Mouse (Mus musculus) hindbrain, embryonic 15.5 days (tissue): Measurements from ENCODE around the gene Ttll3. TPM values are rescaled to one million over a fixed set of nuclear protein-coding genes. Genes with fewer than 3 reads are reported as not detected.
A peak's percentile ranks its signal among the peaks of the same experiment; 100 is the strongest.

Experiments
- ATAC-seq: fragments of 200-750 bp; cut with Nextera tagmentation; 2 replicates; pipeline ENCODE4 v1.8.0; 2017; ENCODE audit warnings: low read depth, moderate number of reproducible peaks, moderate TSS enrichment; ENCODE audit not compliant: low FRiP score
- H3K27ac ChIP-seq: fragments of 300-500 bp; sonication (generic); replicated peaks from 2 replicates; pipeline ENCODE4 v1.5.1; 2015; ENCODE audit warnings: mild to moderate bottlenecking, inconsistent platforms
- H3K27me3 ChIP-seq: fragments of 300-500 bp; sonication (generic); 2 replicates; pipeline ENCODE4 v1.6.1; 2015; ENCODE audit warnings: control low read depth, inconsistent platforms
- H3K36me3 ChIP-seq: fragments of 300-500 bp; sonication (generic); 2 replicates; pipeline ENCODE4 v1.6.1; 2015; ENCODE audit warnings: control low read depth, inconsistent platforms
- H3K4me1 ChIP-seq: fragments of 300-500 bp; sonication (generic); replicated peaks from 2 replicates; pipeline ENCODE4 v1.6.1; 2015; ENCODE audit warnings: control low read depth, inconsistent platforms
- H3K4me2 ChIP-seq: fragments of 300-500 bp; sonication (generic); 2 replicates; pipeline ENCODE4 v1.6.1; 2015; ENCODE audit warnings: moderate library complexity, mild to moderate bottlenecking, inconsistent platforms
- H3K4me3 ChIP-seq: fragments of 300-500 bp; sonication (generic); 2 replicates; pipeline ENCODE4 v1.5.1; 2015; ENCODE audit warnings: mild to moderate bottlenecking, inconsistent platforms
- H3K9ac ChIP-seq: fragments of 300-500 bp; sonication (generic); 2 replicates; pipeline ENCODE4 v1.6.1; 2015; ENCODE audit warnings: inconsistent platforms
- H3K9me3 ChIP-seq: fragments of 300-500 bp; sonication (generic); 2 replicates; pipeline ENCODE4 v1.6.1; 2016; ENCODE audit warnings: control low read depth, inconsistent platforms
- WGBS: fragments of 180-500 bp; shearing (Covaris S2); methylation state at CpG from one replicate; pipeline ENCODE4 v1.1.7; 2015; 5-methylcytosine and 5-hydroxymethylcytosine counted together
- polyA plus RNA-seq: library from polyadenylated mRNA; unstranded; fragments of >200 nt; fragmentation: Nextera tagmentation; extraction: Ambion mirVana; gene quantifications from 2 replicates; pipeline ENCODE4 v1.2.1, GENCODE M21; 2015

Ttll3 gene
- polyA plus RNA-seq, 1 experiment from 2014 or later: 11.3 TPM

DNA sequence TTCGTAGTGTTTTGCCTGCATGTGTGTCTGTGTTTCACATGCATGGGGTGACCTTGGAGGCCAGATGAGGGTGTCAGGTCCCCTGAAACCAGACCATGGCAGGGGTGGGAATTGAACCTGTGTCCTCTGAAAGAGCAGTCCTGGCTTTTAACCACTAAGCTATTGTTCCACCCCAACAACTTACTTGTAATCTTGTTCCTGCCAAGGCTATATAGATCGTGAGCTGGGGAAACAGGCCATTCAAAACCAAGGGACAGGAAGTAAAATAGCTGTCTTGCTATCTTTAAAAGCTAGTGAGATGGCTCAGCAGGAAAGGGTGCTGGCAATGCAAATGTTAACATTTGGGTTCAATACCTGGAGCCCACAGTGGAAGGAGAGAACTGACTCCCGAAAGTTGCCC lies 40.9 kb downstream of the Ttll3 start:
- Histone ChIP-seq H3K27ac (no peak overlapping the region), H3K4me1 (no peaks in the 10 kb centered on the region), H3K9me3 (no peaks in the 10 kb centered on the region), H3K27me3 (no peaks in the 10 kb centered on the region), H3K4me3 (no peak overlapping the region), H3K4me2 (no peak overlapping the region), H3K36me3 (no peaks in the 10 kb centered on the region), H3K9ac (no peak overlapping the region)
- WGBS: 76% methylated on average over 3 of the region's 3 CpGs
- ATAC-seq: no peak

DNA sequence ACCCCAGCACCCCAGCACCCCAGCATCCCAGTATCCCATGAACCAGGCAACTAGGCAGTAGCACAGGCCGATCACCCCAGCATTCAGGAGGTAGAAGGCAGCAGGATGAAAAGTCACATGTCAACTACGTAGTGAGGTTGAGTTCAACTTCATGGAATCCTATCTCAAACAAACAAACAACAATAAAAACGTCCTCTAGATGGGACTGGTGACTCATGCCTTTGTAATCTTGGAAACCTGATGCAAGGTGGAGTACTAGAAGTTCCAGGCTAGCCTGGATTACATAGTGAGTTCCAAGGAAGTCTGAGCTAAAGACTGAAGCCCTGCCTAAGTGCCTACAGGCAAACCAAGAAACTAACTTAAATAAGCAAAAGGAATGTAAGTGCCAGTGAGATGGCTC lies 41.8 kb downstream of the Ttll3 start:
- 63% methylated on average over 3 of the region's 3 CpGs for WGBS
- Histone ChIP-seq H3K4me1 (no peaks in the 10 kb centered on the region), H3K4me3 (no peak overlapping the region), H3K27me3 (no peaks in the 10 kb centered on the region), H3K9me3 (no peaks in the 10 kb centered on the region), H3K27ac (no peak overlapping the region), H3K36me3 (no peaks in the 10 kb centered on the region), H3K4me2 (no peak overlapping the region), H3K9ac (no peak overlapping the region)
- no peak for ATAC-seq

DNA sequence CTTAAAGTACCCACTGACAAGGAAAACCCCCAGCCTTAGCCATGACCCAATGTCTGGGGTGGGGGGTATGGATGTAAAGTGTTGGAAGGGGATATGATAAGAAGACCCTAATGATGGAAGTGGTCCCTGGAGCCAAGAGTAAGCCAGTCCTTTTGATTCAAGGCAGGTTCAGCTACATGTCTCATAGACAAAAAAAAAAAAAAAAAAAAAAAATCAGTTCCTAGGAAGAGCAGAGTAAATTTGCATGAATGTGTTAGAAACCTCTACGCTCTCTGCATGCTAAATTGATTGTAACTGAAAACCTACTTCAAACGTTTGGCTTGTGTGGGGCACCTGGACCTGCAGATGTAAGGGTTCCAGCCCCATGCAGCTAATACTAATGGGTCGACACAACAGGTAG lies 42.7 kb downstream of the Ttll3 start:
- Histone ChIP-seq H3K4me1 (no peaks in the 10 kb centered on the region), H3K27ac (no peak overlapping the region), H3K36me3 (no peaks in the 10 kb centered on the region), H3K27me3 (no peaks in the 10 kb centered on the region), H3K9me3 (no peaks in the 10 kb centered on the region), H3K4me2 (no peak overlapping the region), H3K4me3 (no peak overlapping the region), H3K9ac (no peak overlapping the region)
- no peak for ATAC-seq
- WGBS: 68% methylated on average over 3 of the region's 3 CpGs

DNA sequence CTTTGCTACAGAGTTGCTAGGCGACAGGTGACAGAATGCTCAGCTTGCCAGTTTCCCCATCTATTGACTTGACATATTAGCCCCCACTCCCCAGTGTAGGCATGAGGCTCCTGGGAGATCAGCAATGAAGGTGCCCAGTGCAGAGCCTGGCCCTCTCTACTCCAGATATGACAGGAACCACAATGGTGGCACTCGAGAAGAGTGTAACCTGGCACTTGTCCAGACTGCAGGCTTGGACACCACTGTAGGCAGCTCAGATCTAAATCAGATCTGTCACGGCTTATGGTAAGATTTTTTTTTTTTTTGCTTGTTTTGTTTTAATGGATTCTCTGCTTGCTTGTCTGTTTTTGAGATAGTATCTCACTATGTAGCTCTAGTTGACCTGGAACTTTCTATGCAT lies 44.6 kb downstream of the Ttll3 start:
- ATAC-seq: no peak
- 75% methylated on average over 3 of the region's 3 CpGs for WGBS
- Histone ChIP-seq H3K9ac (no peak overlapping the region), H3K9me3 (no peaks in the 10 kb centered on the region), H3K4me2 (no peak overlapping the region), H3K4me1 (no peaks in the 10 kb centered on the region), H3K27ac (no peak overlapping the region), H3K27me3 (no peaks in the 10 kb centered on the region), H3K36me3 (no peaks in the 10 kb centered on the region), H3K4me3 (no peak overlapping the region)

DNA sequence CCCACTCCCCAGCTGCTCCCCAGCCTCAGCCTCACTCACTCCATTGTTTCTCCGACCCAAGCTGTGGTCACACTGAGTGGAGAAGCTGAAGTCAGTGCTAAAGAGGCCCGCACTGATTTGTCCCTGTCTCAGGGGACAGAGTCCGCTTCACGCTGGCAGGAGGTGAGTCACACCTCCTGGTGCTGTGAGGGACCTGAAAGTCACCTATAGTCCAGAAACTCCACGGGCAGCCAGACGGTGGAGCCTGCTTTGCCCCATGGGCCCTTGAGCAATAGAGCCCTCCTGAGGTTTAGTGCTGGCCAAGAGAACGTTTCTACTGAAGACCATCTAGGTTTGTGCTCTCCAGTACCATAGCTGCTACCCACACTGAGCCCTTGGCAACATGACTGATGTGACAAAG lies 45.6 kb downstream of the Ttll3 start:
- Histone ChIP-seq H3K36me3 (no peaks in the 10 kb centered on the region), H3K4me2 (no peak overlapping the region), H3K4me1 (no peaks in the 10 kb centered on the region), H3K4me3 (no peak overlapping the region), H3K27me3 (no peaks in the 10 kb centered on the region), H3K27ac (no peak overlapping the region), H3K9ac (no peak overlapping the region), H3K9me3 (no peaks in the 10 kb centered on the region)
- 77% methylated on average over 7 of the region's 7 CpGs for WGBS
- no peak for ATAC-seq

DNA sequence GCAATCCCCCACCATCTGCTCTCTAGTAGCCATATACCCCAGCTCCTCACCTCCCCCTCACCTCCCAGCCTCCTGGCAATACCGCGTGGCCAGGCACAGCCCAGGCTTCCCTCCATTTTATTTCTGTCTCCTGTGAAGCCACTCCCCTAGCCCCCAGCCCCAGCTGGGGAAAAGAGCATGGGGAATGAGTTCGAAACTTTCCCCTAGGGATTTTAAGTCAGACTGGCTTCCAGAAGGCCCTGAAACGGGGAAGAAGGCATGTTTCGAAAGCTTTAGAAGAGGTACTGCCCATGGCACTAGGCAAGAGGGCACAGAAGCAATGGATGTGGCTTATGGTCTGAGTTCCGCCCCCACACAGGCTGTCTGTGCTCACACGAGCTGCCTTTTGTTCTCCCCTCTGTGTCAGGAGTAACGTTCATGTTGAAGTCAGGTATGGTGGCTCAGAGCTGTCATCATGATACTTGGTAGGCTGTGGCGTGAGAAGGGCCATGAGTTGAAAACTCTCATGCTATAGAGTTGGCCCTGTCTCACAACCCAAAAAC lies 46.7 kb downstream of the Ttll3 start, which contains the start of gene Cidec:
Gene Cidec (minus strand): TSS at position 97 of the 542 bp plus-strand sequence.
- no peak for ATAC-seq
- H3K27ac ChIP-seq: no peak within 1 kb of the TSS
- WGBS: 77% methylated on average over 9 of the region's 9 CpGs
- no peak within 1 kb of the TSS for H3K4me2 ChIP-seq
- H3K36me3 ChIP-seq: no peaks in the 10 kb centered on the region
- H3K9ac ChIP-seq: no peak within 1 kb of the TSS
- H3K27me3 ChIP-seq: no peaks in the 10 kb centered on the region
- H3K4me3 ChIP-seq: no peak within 1 kb of the TSS
- no peaks in the 10 kb centered on the region for H3K9me3 ChIP-seq
- no peaks in the 10 kb centered on the region for H3K4me1 ChIP-seq

DNA sequence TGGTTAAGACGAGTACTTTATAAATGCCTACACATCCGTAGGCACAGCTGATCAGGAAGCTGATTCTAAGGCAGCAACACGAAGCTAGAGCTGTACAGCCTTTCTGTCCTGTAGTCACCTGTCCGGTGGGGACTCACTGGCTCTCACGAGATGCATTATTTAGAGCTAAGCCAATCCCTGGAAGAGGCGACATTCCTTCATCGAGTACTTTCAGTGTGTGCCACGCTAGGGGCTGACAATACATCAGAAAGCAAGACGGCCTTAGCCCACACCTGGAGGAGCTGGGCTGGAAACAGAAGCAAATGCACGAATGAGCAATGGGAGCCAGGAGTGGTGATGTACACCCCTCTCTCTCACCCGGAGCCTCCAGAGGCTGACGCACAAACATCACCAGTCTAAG lies 48.1 kb downstream of the Ttll3 start:
- WGBS: 76% methylated on average over 12 of the region's 12 CpGs
- Histone ChIP-seq H3K4me3 (no peak overlapping the region), H3K27ac (no peak overlapping the region), H3K4me2 (no peak overlapping the region), H3K9ac (no peak overlapping the region), H3K9me3 (no peaks in the 10 kb centered on the region), H3K27me3 (no peaks in the 10 kb centered on the region), H3K36me3 (no peaks in the 10 kb centered on the region), H3K4me1 (0 out of 2 replicates have a peak, but pooled peaks cover 4% of the 10 kb centered on the region)
- ATAC-seq: no peak

DNA sequence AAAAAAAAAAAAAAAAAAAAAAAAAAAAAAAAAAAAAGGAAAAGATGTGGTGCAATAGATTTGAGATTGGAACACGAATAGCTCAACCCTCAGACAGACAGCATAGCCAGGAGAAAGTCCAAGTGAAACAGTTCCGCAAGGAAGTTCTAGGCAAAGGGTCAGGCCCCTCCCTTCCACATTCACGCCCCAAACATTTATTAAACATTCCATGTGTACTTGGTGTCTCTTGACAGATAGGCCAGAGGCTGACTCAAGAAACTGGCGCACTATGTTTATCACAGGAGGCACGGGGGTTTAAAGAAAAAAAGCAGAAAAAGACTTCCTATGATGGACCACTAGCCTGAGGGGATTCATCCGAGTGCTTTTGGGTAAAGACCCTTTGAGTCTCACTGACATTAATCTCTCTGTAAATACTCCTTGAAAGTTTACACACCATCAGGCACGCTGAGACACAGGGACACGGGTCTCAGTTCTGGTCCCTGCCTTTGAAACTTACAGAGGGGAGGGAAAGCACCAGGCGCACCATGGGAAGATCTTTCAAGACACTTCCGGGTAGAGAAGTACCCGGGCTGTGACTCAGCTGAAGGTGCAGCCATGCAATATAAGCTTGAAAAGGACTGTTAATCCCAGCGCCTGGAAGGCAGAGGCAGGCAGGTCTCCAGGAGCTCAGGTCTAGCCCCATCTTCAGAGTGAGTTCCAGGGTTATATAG lies 49.8 kb downstream of the Ttll3 start:
- H3K36me3 ChIP-seq: no peaks in the 10 kb centered on the region
- no peak overlapping the region for H3K9ac ChIP-seq
- no peak overlapping the region for H3K27ac ChIP-seq
- WGBS: 70% methylated on average over 12 of the region's 12 CpGs
- H3K4me3 ChIP-seq: no peak overlapping the region
- H3K4me2 ChIP-seq: no peak overlapping the region
- H3K9me3 ChIP-seq: no peaks in the 10 kb centered on the region
- H3K4me1 ChIP-seq: peaks cover 13% of the 10 kb centered on the region
- ATAC-seq: no peak
- H3K27me3 ChIP-seq: no peaks in the 10 kb centered on the region

DNA sequence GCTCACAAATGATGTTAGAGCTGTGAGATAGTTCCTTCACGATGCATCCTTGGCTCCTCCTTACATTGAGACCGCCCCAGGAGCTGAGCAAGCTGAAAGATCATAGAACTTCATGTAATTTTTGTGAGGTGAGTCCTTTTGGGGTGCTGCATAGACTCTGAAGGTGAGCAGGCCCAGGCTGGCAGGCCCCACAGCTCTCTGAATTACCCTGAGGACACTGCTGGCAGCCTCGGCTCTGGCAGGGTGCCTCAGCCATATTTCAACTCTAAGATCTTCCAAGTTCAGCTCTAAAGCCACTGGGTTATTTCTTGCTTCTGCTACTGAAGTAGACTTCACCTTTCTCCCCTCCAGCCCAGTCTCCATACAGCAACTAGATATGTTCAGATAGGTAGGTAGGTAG lies 51.6 kb downstream of the Ttll3 start:
- no peak for ATAC-seq
- no peak overlapping the region for H3K27ac ChIP-seq
- 89% methylated on average over 3 of the region's 3 CpGs for WGBS
- H3K36me3 ChIP-seq: no peaks in the 10 kb centered on the region
- no peak overlapping the region for H3K4me3 ChIP-seq
- H3K9me3 ChIP-seq: no peaks in the 10 kb centered on the region
- peaks cover 17% of the 10 kb centered on the region for H3K4me1 ChIP-seq
- H3K27me3 ChIP-seq: no peaks in the 10 kb centered on the region
- no peak overlapping the region for H3K9ac ChIP-seq
- H3K4me2 ChIP-seq: no peak overlapping the region

DNA sequence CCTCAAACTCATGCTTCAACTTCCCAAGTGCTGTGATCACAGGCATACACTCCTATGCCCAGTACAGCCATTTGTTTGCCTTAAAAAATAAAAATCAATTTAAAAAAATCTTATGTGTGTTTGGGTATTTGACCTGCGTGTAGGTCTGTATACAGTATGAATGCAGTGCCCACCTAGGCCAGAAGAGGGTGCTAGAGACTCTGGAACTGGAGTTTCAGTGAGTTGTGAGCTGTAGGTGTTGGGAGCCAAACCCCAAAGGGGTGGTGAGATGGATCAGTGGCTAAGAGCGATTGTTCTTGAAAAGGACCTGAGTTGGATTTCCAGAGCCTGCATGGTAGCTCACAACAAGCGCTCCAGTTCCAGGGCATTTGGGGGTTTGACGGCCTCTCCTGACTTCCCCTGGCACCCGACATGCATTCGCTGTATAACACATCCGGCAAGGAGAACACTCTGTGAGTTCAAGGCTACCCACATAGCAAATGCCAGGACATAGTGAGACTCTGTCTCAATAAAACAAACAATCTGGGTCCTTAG lies 52.2 kb downstream of the Ttll3 start:
- H3K9me3 ChIP-seq: no peaks in the 10 kb centered on the region
- H3K27me3 ChIP-seq: no peaks in the 10 kb centered on the region
- H3K9ac ChIP-seq: no peak overlapping the region
- WGBS: 55% methylated on average over 7 of the region's 7 CpGs
- no peak overlapping the region for H3K27ac ChIP-seq
- no peak overlapping the region for H3K4me3 ChIP-seq
- no peak for ATAC-seq
- H3K36me3 ChIP-seq: no peaks in the 10 kb centered on the region
- no peak overlapping the region for H3K4me2 ChIP-seq
- H3K4me1 ChIP-seq: peaks cover 17% of the 10 kb centered on the region

DNA sequence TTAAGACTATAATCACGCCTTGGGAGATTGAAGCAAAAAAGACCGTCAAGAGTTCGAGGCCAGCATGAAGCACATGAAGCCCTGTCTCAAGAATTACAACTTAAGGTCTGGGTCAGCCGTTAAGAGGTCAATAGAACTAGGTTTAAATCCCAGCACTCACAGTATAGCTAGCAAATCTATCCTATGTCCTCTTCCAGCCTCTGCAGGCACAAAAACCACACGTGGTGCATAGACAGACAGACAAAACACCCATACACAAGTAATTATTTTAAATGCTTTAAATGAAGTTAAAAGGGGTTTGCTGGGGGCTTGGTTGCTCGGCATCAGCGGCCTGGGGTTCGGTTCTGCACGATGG lies 53.0 kb downstream of the Ttll3 start:
- H3K27ac ChIP-seq: peak overlapping the region; percentile 80
- 43% methylated on average over 9 of the region's 9 CpGs for WGBS

DNA sequence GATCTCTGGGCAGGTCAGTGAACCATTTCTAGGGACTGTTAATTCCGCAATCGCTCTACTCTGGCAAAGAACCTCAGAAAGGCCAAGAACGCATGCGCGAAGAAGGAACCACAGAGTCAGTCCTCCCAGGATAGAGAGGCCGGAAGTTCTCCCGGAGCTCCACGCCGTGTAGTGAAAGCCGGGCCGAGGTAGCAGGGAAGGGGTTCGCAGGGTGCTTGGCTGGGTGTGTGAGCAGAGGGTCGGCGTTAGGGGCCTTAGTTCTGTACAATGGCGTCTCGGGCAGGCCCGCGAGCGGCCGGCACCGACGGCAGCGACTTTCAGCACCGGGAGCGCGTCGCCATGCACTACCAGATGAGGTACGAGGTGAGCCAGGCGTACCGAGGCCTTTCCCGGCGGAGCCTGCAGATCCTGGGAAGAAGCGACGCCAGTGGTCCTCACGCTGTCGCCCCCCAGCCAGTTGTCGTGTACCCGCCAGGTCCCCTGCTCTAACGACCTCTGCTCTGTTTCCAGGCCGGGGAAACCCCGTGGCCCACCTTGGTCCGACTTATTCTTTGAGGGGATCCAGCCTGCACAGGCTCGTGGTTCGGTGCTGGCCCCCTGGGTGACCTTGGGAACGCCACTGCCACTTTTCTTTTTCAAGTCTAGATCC lies 53.5 kb downstream of the Ttll3 start, which contains the start of gene Jagn1:
Gene Jagn1 (plus strand): TSS at position 128 of the 649 bp plus-strand sequence.
- H3K4me1 ChIP-seq: peaks cover 17% of the 10 kb centered on the region
- ATAC-seq: peak; percentile 96
- under 1% methylated on average over 45 of the region's 45 CpGs for WGBS
- no peaks in the 10 kb centered on the region for H3K9me3 ChIP-seq
- peak within 1 kb of the TSS; percentile 80 for H3K27ac ChIP-seq
- H3K27me3 ChIP-seq: no peaks in the 10 kb centered on the region
- peak within 1 kb of the TSS; percentile 75 for H3K4me2 ChIP-seq
- H3K36me3 ChIP-seq: peaks cover 10% of the 10 kb centered on the region
- H3K4me3 ChIP-seq: peak within 1 kb of the TSS; percentile 77
- H3K9ac ChIP-seq: peak within 1 kb of the TSS; percentile 85

More for the DNA sequence above, 53.0 kb downstream of the Ttll3 start:
- peaks cover 5% of the 10 kb centered on the region; the same call in 1 of the 2 replicates for H3K36me3 ChIP-seq
- no peaks in the 10 kb centered on the region for H3K9me3 ChIP-seq
- peak overlapping the region; percentile 75 for H3K4me2 ChIP-seq
- H3K27me3 ChIP-seq: no peaks in the 10 kb centered on the region
- peaks cover 17% of the 10 kb centered on the region for H3K4me1 ChIP-seq
- peak; percentile 72 for ATAC-seq
- H3K9ac ChIP-seq: peak overlapping the region; percentile 85
- peak overlapping the region; percentile 77 for H3K4me3 ChIP-seq
